Comparison of ENCODE assay signal across 12 mouse cellular contexts in the genomic region with DNA sequence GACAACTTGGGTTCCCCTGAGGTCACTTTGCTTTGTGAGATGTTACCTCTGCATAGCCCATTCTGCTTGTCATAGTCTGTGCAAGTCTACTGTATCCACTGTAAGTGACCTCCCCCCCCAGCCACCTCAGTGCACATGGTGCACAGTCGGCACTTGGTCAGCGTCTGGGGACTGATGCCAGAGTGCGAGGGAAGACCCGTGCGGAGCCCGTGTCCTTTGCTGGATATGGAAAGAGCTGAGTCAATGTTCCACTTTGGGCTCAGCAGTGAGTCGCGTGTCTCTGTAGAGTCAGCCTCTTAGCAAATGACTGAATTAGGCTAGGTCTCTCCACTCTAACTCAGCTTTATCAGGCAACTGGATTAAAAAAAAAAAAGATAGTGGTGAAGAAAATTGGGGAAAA. TPM values are rescaled to one million over a fixed set of nuclear protein-coding genes. Genes with fewer than 3 reads are reported as not detected.
DNase-seq lines count a peak whose midpoint lies in the region; ATAC-seq and TF ChIP-seq lines count a peak whose summit lies in the region.
"Had no signal": no experiment of that assay in that cellular context is flagged by ENCODE, and none has a peak within 500 bp of the region (broad histone marks: within the 10 kb centered on the region; RNA-seq: fewer than 3 reads in every experiment).

No protein-coding gene starts in this region.

- DNase-seq in heart, adult 18-20 months = peak; percentile 74
- DNase-seq in heart, embryonic 10.5 days (ENCODE audit: low spot score) = no peak
- DNase-seq in Patski (ENCODE audit: low read depth, low spot score) = no peak
- DNase-seq in heart, adult 8-10 months (ENCODE audit: low spot score) = peak; percentile 47
- peak; percentile 35 to 46 for DNase-seq in left cerebral cortex, postnatal 36 days (ENCODE audit: low spot score in 2 of 2)
- no peak for DNase-seq in ovary, postnatal 14 days (ENCODE audit: low spot score)
- DNase-seq: lung, postnatal 10 days; midbrain, embryonic 14.5 days; thymus, postnatal 14 days had no signal

- WGBS in heart, embryonic 10.5 days = 54% methylated on average over 8 of the region's 8 CpGs

- intact Hi-C loops in left cerebral cortex, postnatal 36 days (cut with DNase I) = no loop called here

- no peak overlapping the region for H3K27ac ChIP-seq in heart, embryonic 10.5 days
- H3K27ac ChIP-seq: neural tube, embryonic 13.5 days had no signal

- no peak for TF ChIP-seq CTCF in Patski (IDR thresholded peaks at IDR 0.05)

- peaks cover 35% of the 10 kb centered on the region for H3K4me1 ChIP-seq in heart, embryonic 10.5 days

- peak; percentile 39 for ATAC-seq in Patski
- ATAC-seq in cerebellum, adult (ENCODE audit: insufficient number of reproducible peaks, low FRiP score, low TSS enrichment) = no peak
- ATAC-seq: inflammation-experienced regulatory T-cells, adult 6 months had no signal

- CTCF ChIA-PET in Patski (lab: Charles Lee) = interaction anchor here (1.2 kb wide), 1 partner anchor 8 kb away, joined by 4 read pairs; no protein-coding TSS in a partner anchor

- in situ Hi-C loops in Patski (cut with MboI; ENCODE audit: low pct_unique_long_range_greater_than_20kb) = no loop called here

- peaks cover 52% of the 10 kb centered on the region for H3K36me3 ChIP-seq in heart, embryonic 10.5 days

- H3K9me3 ChIP-seq in heart, embryonic 10.5 days = no peaks in the 10 kb centered on the region
- H3K9me3 ChIP-seq: neural tube, embryonic 13.5 days had no signal

- POLR2A ChIA-PET in Patski (lab: Charles Lee) = no interaction called here

- H3K4me3 ChIP-seq in heart, embryonic 10.5 days = no peak overlapping the region
- H3K4me3 ChIP-seq: neural tube, embryonic 13.5 days had no signal

- H3K27me3 ChIP-seq in heart, embryonic 10.5 days (ENCODE audit: insufficient read depth, poor library complexity, severe bottlenecking) = no peaks in the 10 kb centered on the region
- H3K27me3 ChIP-seq in Patski = no peaks in the 10 kb centered on the region
- H3K27me3 ChIP-seq: neural tube, embryonic 13.5 days had no signal

RNA-seq across cellular contexts. Expression of a gene that starts 47.4 kb away (rescaled TPM):
- 10 to 100 TPM in 1 of 2 experiments, 1 to 10 TPM in 1; 8.4 to 11.0 TPM for total RNA-seq in heart, adult 18-20 months (2021)
- 52.9 and 58.7 TPM in 2 replicates for polyA plus RNA-seq in heart, embryonic 10.5 days (2016; fragmentation: Nextera tagmentation; extraction: Ambion mirVana)
- polyA plus RNA-seq in Patski (2021) = 25.7 TPM
- 10 to 100 TPM in 3 of 4 experiments, 1 to 10 TPM in 1; 9.7 to 11.2 (median 10.8) TPM for total RNA-seq in heart, adult 8-10 months (2022)
- 10 to 100 TPM; 32.6 to 40.9 TPM for total RNA-seq in left cerebral cortex, postnatal 36 days (2021)

RNA-seq across cellular contexts. Expression of a gene that starts 47.5 kb away (rescaled TPM):
- under 1 TPM; 0.12 to 0.15 TPM for total RNA-seq in heart, adult 18-20 months (2021)
- polyA plus RNA-seq in heart, embryonic 10.5 days (2016; fragmentation: Nextera tagmentation; extraction: Ambion mirVana) = 45.5 and 53.6 TPM in 2 replicates
- 12.7 TPM for polyA plus RNA-seq in Patski (2021)
- total RNA-seq in heart, adult 8-10 months (2022) = under 1 TPM; 0.06 to 0.34 (median 0.20) TPM
- total RNA-seq in left cerebral cortex, postnatal 36 days (2021) = 1 to 10 TPM; 6.3 to 7.6 TPM

Comparison
In these comparisons a context has a peak if more than half of its experiments do, and no peak if none do; other contexts are left out.
1. DNase-seq: peak in heart, adult 18-20 months (2 of 2), heart, adult 8-10 months (single experiment) and left cerebral cortex, postnatal 36 days (2 of 2); none in heart, embryonic 10.5 days (single experiment), Patski (single experiment) and ovary, postnatal 14 days (single experiment).
2. RNA of a gene that starts 47.5 kb away (total RNA-seq): 6.3 to 7.6 TPM in left cerebral cortex, postnatal 36 days; 0.06 to 0.34 TPM in heart, adult 8-10 months and 0.12 to 0.15 TPM in heart, adult 18-20 months; every median in the first group is over 4 times any median in the second.